Mouse (Mus musculus): ENCODE results near the gene Akna. TPM values are rescaled to one million over a fixed set of nuclear protein-coding genes. Genes with fewer than 3 reads are reported as not detected.

The Akna gene
- polyA plus RNA-seq, 1 experiment from 2014 or later = 4.8 TPM

- H3K9ac ChIP-seq = peak overlapping the region; percentile 47
- peak overlapping the region; percentile 98 for H3K4me2 ChIP-seq
- no peak for ATAC-seq (ENCODE audit: insufficient read depth)
- no peaks in the 10 kb centered on the region for H3K9me3 ChIP-seq (replicated peaks)
- 7% methylated on average over 18 of the region's 18 CpGs for WGBS (ENCODE audit: insufficient replicate concordance)
- peak overlapping the region; percentile 67 for H3K4me3 ChIP-seq (replicated peaks)
- no peak overlapping the region; the same call in 1 of the 2 replicates for H3K27ac ChIP-seq (replicated peaks)
- H3K27me3 ChIP-seq = peaks cover 21% of the 10 kb centered on the region; the same call in 1 of the 2 replicates
- no peaks in the 10 kb centered on the region for H3K36me3 ChIP-seq (replicated peaks)
- peaks cover 69% of the 10 kb centered on the region for H3K4me1 ChIP-seq (replicated peaks)
Measured at GRCm38 (mm10) chr4:63409317-63409907, 6.3 kb upstream of the Akna start.

- no peaks in the 10 kb centered on the region for H3K36me3 ChIP-seq (replicated peaks)
- peaks cover 77% of the 10 kb centered on the region for H3K4me1 ChIP-seq (replicated peaks)
- peak overlapping the region; percentile 67 for H3K4me3 ChIP-seq (replicated peaks)
- peaks cover 21% of the 10 kb centered on the region; the same call in 1 of the 2 replicates for H3K27me3 ChIP-seq
- no peaks in the 10 kb centered on the region for H3K9me3 ChIP-seq (replicated peaks)
- WGBS (ENCODE audit: insufficient replicate concordance) = 6% methylated on average over 8 of the region's 8 CpGs
- H3K4me2 ChIP-seq = peak overlapping the region; percentile 98
- H3K9ac ChIP-seq = no peak overlapping the region
- H3K27ac ChIP-seq (replicated peaks) = no peak overlapping the region; the same call in 1 of the 2 replicates
- 0 out of 2 replicates have a peak, but pooled peaks have one; percentile 13 for ATAC-seq (ENCODE audit: insufficient read depth)
Measured at GRCm38 (mm10) chr4:63408649-63409048, 5.5 kb upstream of the Akna start.

GRCm38 (mm10) chr4:63408247-63408646 lies 5.1 kb upstream of the Akna start:
- no peak overlapping the region; the same call in 1 of the 2 replicates for H3K27ac ChIP-seq (replicated peaks)
- H3K4me1 ChIP-seq (replicated peaks) = peaks cover 81% of the 10 kb centered on the region
- WGBS (ENCODE audit: insufficient replicate concordance) = 60% methylated on average over 7 of the region's 7 CpGs
- no peak overlapping the region for H3K9ac ChIP-seq
- no peaks in the 10 kb centered on the region for H3K9me3 ChIP-seq (replicated peaks)
- peak overlapping the region; percentile 98 for H3K4me2 ChIP-seq
- ATAC-seq (ENCODE audit: insufficient read depth) = no peak
- H3K4me3 ChIP-seq (replicated peaks) = no peak overlapping the region
- H3K27me3 ChIP-seq = peaks cover 21% of the 10 kb centered on the region; the same call in 1 of the 2 replicates
- H3K36me3 ChIP-seq (replicated peaks) = no peaks in the 10 kb centered on the region

- Histone ChIP-seq H3K4me1 (replicated peaks) (peaks cover 100% of the 10 kb centered on the region), H3K4me2 (no peak overlapping the region), H3K36me3 (replicated peaks) (no peaks in the 10 kb centered on the region), H3K9me3 (replicated peaks) (no peaks in the 10 kb centered on the region), H3K9ac (no peak overlapping the region), H3K4me3 (replicated peaks) (no peak overlapping the region), H3K27me3 (peaks cover 13% of the 10 kb centered on the region; the same call in 1 of the 2 replicates), H3K27ac (replicated peaks) (no peak overlapping the region)
- no peak for ATAC-seq (ENCODE audit: insufficient read depth)
- WGBS (ENCODE audit: insufficient replicate concordance) = 38% methylated on average over 4 of the region's 4 CpGs
Measured at GRCm38 (mm10) chr4:63405683-63406082, 2.5 kb upstream of the Akna start.

- Histone ChIP-seq H3K27me3 (peaks cover 13% of the 10 kb centered on the region; the same call in 1 of the 2 replicates), H3K4me2 (no peak overlapping the region), H3K4me1 (replicated peaks) (peaks cover 100% of the 10 kb centered on the region), H3K9me3 (replicated peaks) (no peaks in the 10 kb centered on the region), H3K36me3 (replicated peaks) (no peaks in the 10 kb centered on the region), H3K27ac (replicated peaks) (peak overlapping the region; percentile 72; the same call in 1 of the 2 replicates), H3K4me3 (replicated peaks) (no peak overlapping the region), H3K9ac (no peak overlapping the region)
- WGBS (ENCODE audit: insufficient replicate concordance) = 10% methylated on average over 7 of the region's 7 CpGs
- no peak for ATAC-seq (ENCODE audit: insufficient read depth)
Measured at GRCm38 (mm10) chr4:63405051-63405450, 1.9 kb upstream of the Akna start.

- Histone ChIP-seq H3K4me3 (replicated peaks) (no peak overlapping the region), H3K27ac (replicated peaks) (peak overlapping the region; percentile 72; the same call in 1 of the 2 replicates), H3K9ac (no peak overlapping the region)
Measured at GRCm38 (mm10) chr4:63404205-63404604, 1.1 kb upstream of the Akna start.

GRCm38 (mm10) chr4:63402558-63402957 lies 596 bp downstream of the Akna start:
- peak overlapping the region; percentile 46 for H3K4me3 ChIP-seq (replicated peaks)
- peak overlapping the region; percentile 30; the same call in 1 of the 2 replicates for H3K9ac ChIP-seq
- no peaks in the 10 kb centered on the region for H3K27me3 ChIP-seq
- peaks cover 95% of the 10 kb centered on the region for H3K4me1 ChIP-seq (replicated peaks)
- H3K36me3 ChIP-seq (replicated peaks) = 0 out of 2 replicates have a peak, but pooled peaks cover under 1% of the 10 kb centered on the region
- WGBS (ENCODE audit: insufficient replicate concordance) = 37% methylated on average over 6 of the region's 6 CpGs
- no peak for ATAC-seq (ENCODE audit: insufficient read depth)
- H3K27ac ChIP-seq (replicated peaks) = peak overlapping the region; percentile 72
- H3K9me3 ChIP-seq (replicated peaks) = no peaks in the 10 kb centered on the region
- H3K4me2 ChIP-seq = peak overlapping the region; percentile 49

More at GRCm38 (mm10) chr4:63404205-63404604, 1.1 kb upstream of the Akna start:
- H3K27me3 ChIP-seq = peaks cover 5% of the 10 kb centered on the region; the same call in 1 of the 2 replicates
- H3K4me1 ChIP-seq (replicated peaks) = peaks cover 100% of the 10 kb centered on the region
- WGBS (ENCODE audit: insufficient replicate concordance) = 27% methylated on average over 7 of the region's 7 CpGs
- H3K36me3 ChIP-seq (replicated peaks) = no peaks in the 10 kb centered on the region
- no peak for ATAC-seq (ENCODE audit: insufficient read depth)
- no peaks in the 10 kb centered on the region for H3K9me3 ChIP-seq (replicated peaks)
- H3K4me2 ChIP-seq = peak overlapping the region; percentile 49; the same call in 1 of the 2 replicates

GRCm38 (mm10) chr4:63402056-63402455 lies 1.1 kb downstream of the Akna start:
- no peak overlapping the region; the same call in 1 of the 2 replicates for H3K9ac ChIP-seq
- peak overlapping the region; percentile 72 for H3K27ac ChIP-seq (replicated peaks)
- no peaks in the 10 kb centered on the region for H3K9me3 ChIP-seq (replicated peaks)
- 45% methylated on average over 10 of the region's 10 CpGs for WGBS (ENCODE audit: insufficient replicate concordance)
- peak overlapping the region; percentile 46 for H3K4me3 ChIP-seq (replicated peaks)
- peak overlapping the region; percentile 49 for H3K4me2 ChIP-seq
- peaks cover 90% of the 10 kb centered on the region for H3K4me1 ChIP-seq (replicated peaks)
- H3K27me3 ChIP-seq = no peaks in the 10 kb centered on the region
- ATAC-seq (ENCODE audit: insufficient read depth) = no peak; the same call in 1 of the 2 replicates
- H3K36me3 ChIP-seq (replicated peaks) = 0 out of 2 replicates have a peak, but pooled peaks cover 3% of the 10 kb centered on the region

- 28% methylated on average over 6 of the region's 6 CpGs for WGBS (ENCODE audit: insufficient replicate concordance)
- Histone ChIP-seq H3K9me3 (replicated peaks) (no peaks in the 10 kb centered on the region), H3K27ac (replicated peaks) (peak overlapping the region; percentile 72), H3K9ac (no peak overlapping the region; the same call in 1 of the 2 replicates), H3K4me2 (peak overlapping the region; percentile 49), H3K4me1 (replicated peaks) (peaks cover 86% of the 10 kb centered on the region), H3K4me3 (replicated peaks) (peak overlapping the region; percentile 46), H3K27me3 (no peaks in the 10 kb centered on the region), H3K36me3 (replicated peaks) (0 out of 2 replicates have a peak, but pooled peaks cover 3% of the 10 kb centered on the region)
- no peak for ATAC-seq (ENCODE audit: insufficient read depth)
Measured at GRCm38 (mm10) chr4:63401620-63402019, 1.5 kb downstream of the Akna start.

- no peaks in the 10 kb centered on the region for H3K27me3 ChIP-seq
- peak overlapping the region; percentile 25 for H3K4me3 ChIP-seq (replicated peaks)
- 47% methylated on average over 18 of the region's 18 CpGs for WGBS (ENCODE audit: insufficient replicate concordance)
- peaks cover 77% of the 10 kb centered on the region for H3K4me1 ChIP-seq (replicated peaks)
- peak overlapping the region; percentile 39 for H3K27ac ChIP-seq (replicated peaks)
- no peaks in the 10 kb centered on the region for H3K9me3 ChIP-seq (replicated peaks)
- H3K4me2 ChIP-seq = peak overlapping the region; percentile 49
- H3K36me3 ChIP-seq (replicated peaks) = 0 out of 2 replicates have a peak, but pooled peaks cover 3% of the 10 kb centered on the region
- ATAC-seq (ENCODE audit: insufficient read depth) = no peak
- no peak overlapping the region for H3K9ac ChIP-seq
Measured at GRCm38 (mm10) chr4:63400541-63401306, 2.4 kb downstream of the Akna start.
